Comparison of ENCODE assay signal across 11 mouse cellular contexts in the genomic region with DNA sequence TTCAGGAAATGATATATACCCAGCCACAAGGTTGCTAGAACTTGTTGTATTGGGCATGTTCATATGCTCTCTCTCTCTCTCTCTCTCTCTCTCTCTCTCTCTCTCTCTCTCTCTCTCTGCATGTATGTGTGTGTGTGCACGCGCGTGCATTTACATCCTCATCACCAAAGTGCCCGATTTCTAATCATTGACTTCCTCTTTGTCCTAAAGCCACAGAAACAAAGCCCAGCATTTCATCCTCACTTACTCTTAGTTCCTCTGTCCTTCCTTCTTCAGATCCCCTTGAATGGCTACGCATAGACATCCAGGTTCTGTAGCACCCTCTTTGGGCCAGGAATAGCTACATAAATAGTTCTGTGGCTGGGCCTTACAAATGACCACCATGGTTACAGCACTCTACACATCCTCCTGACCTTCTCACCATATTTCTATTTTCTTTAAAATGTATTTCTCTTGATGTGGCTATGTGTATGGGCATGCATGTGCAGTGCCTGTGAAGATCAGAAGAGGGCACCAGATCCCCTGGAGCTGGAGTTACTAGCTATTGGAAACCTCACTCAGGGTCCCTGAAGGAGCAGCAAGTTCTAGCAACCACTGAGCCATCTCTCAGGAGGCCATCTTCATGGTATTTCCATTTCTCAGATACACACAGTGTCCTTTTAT.
DNase-seq lines count a peak whose midpoint lies in the region; ATAC-seq and TF ChIP-seq lines count a peak whose summit lies in the region.
"Had no signal": no experiment of that assay in that cellular context is flagged by ENCODE, and none has a peak within 500 bp of the region (broad histone marks: within the 10 kb centered on the region; RNA-seq: fewer than 3 reads in every experiment).

No protein-coding gene starts in this region.

- no peak overlapping the region for H3K9ac ChIP-seq in limb, embryonic 11.5 days (ENCODE audit: low read length)
- H3K9ac ChIP-seq in liver, adult 2 months (ENCODE audit: low read depth, low read length): no peak overlapping the region
- H3K9ac ChIP-seq: heart, embryonic 13.5 days had no signal

- no peak for ATAC-seq in limb, embryonic 11.5 days (ENCODE audit: insufficient number of reproducible peaks, low FRiP score, low TSS enrichment, low read depth)

- H3K4me3 ChIP-seq in limb, embryonic 11.5 days (ENCODE audit: low read depth, low read length): no peak overlapping the region
- H3K4me3 ChIP-seq in limb, embryonic 10.5 days: no peak overlapping the region
- H3K4me3 ChIP-seq in liver, adult 2 months (ENCODE audit: insufficient read depth, low read depth, low read length): no peak overlapping the region
- H3K4me3 ChIP-seq: erythroblast, embryonic 14.5 days; heart, embryonic 13.5 days had no signal

- WGBS in limb, embryonic 11.5 days: 93% methylated on average over 5 of the region's 5 CpGs
- WGBS in limb, embryonic 10.5 days: 92% methylated on average over 5 of the region's 5 CpGs
- 97% methylated on average over 5 of the region's 5 CpGs for WGBS in liver, adult 2 months

- no peaks in the 10 kb centered on the region for H3K79me2 ChIP-seq in liver, adult 2 months (ENCODE audit: control insufficient read depth, insufficient read depth, low read length)

- H3K27me3 ChIP-seq in limb, embryonic 11.5 days (ENCODE audit: control insufficient read depth, insufficient read depth, low read length): no peaks in the 10 kb centered on the region; the same call in 1 of the 2 replicates
- H3K27me3 ChIP-seq in limb, embryonic 10.5 days (ENCODE audit: low read depth, poor library complexity, severe bottlenecking): peaks cover 85% of the 10 kb centered on the region
- H3K27me3 ChIP-seq in liver, adult 2 months (ENCODE audit: control insufficient read depth, insufficient read depth, low read length): no peaks in the 10 kb centered on the region

- no peak for TF ChIP-seq POLR2A in liver, adult 2 months (IDR thresholded peaks at IDR 0.05; ENCODE audit: extremely low read depth, insufficient read depth, low read length)

- no peak overlapping the region for H3K27ac ChIP-seq in limb, embryonic 11.5 days (replicated peaks; ENCODE audit: low read depth, low read length)
- no peak overlapping the region for H3K27ac ChIP-seq in limb, embryonic 10.5 days
- H3K27ac ChIP-seq in liver, adult 2 months (replicated peaks; ENCODE audit: insufficient read depth, low read depth, low read length): no peak overlapping the region
- H3K27ac ChIP-seq: heart, embryonic 13.5 days had no signal

- peak; percentile 15 for DNase-seq in adrenal gland, postnatal 25 days
- no peak for DNase-seq in adrenal gland, adult 18-20 months (ENCODE audit: low spot score in 2 of 2)
- peak; percentile 33 for DNase-seq in limb, embryonic 11.5 days (ENCODE audit: low spot score)
- DNase-seq in limb, embryonic 10.5 days (ENCODE audit: low spot score): no peak
- no peak for DNase-seq in liver, adult 2 months (ENCODE audit: extremely low read depth, low read depth, low spot score)
- DNase-seq in thymus, postnatal 0 days (ENCODE audit: low spot score): peak; percentile 40
- no peak for DNase-seq in right cerebral cortex, adult 2 months (ENCODE audit: low spot score in 2 of 2)
- DNase-seq in cerebellum, adult 18-20 months: no peak

- H3K4me1 ChIP-seq in limb, embryonic 11.5 days (ENCODE audit: control insufficient read depth, insufficient read depth, low read length): no peaks in the 10 kb centered on the region
- no peaks in the 10 kb centered on the region for H3K4me1 ChIP-seq in limb, embryonic 10.5 days
- no peaks in the 10 kb centered on the region for H3K4me1 ChIP-seq in liver, adult 2 months (ENCODE audit: control insufficient read depth, insufficient read depth, low read length)

- H3K4me2 ChIP-seq in limb, embryonic 11.5 days (ENCODE audit: low read depth, severe bottlenecking): no peak overlapping the region
- H3K4me2 ChIP-seq: heart, embryonic 13.5 days; midbrain, embryonic 11.5 days had no signal

- H3K36me3 ChIP-seq in limb, embryonic 11.5 days (ENCODE audit: control insufficient read depth, insufficient read depth, low read length): no peaks in the 10 kb centered on the region
- no peaks in the 10 kb centered on the region for H3K36me3 ChIP-seq in limb, embryonic 10.5 days
- H3K36me3 ChIP-seq in liver, adult 2 months (ENCODE audit: control insufficient read depth, insufficient read depth, low read length): no peaks in the 10 kb centered on the region
- H3K36me3 ChIP-seq: heart, embryonic 13.5 days had no signal

- H3K9me3 ChIP-seq in limb, embryonic 11.5 days (ENCODE audit: control insufficient read depth, low read length): no peaks in the 10 kb centered on the region
- no peaks in the 10 kb centered on the region for H3K9me3 ChIP-seq in limb, embryonic 10.5 days (replicated peaks)
- H3K9me3 ChIP-seq: heart, embryonic 13.5 days had no signal

- TF ChIP-seq CTCF in liver, adult 2 months (IDR thresholded peaks at IDR 0.05; ENCODE audit: low read depth, low read length): peak; percentile 17; the same call in 1 of the 2 replicates

Comparison
In these comparisons a context has a peak if more than half of its experiments do, and no peak if none do; other contexts are left out.
1. DNase-seq: peak in adrenal gland, postnatal 25 days (single experiment), limb, embryonic 11.5 days (single experiment) and thymus, postnatal 0 days (single experiment); none in adrenal gland, adult 18-20 months (0 of 2), limb, embryonic 10.5 days (single experiment), liver, adult 2 months (single experiment), right cerebral cortex, adult 2 months (0 of 2) and cerebellum, adult 18-20 months (0 of 2).